Mouse (Mus musculus): ENCODE measurements around the gene Evx1.

Gene Evx1

GRCm38 (mm10) chr6:52291021-52291860 is 22.1 kb upstream of the Evx1 start:
- DNase-seq (ENCODE audit: low spot score) = no peak

- DNase-seq (ENCODE audit: low spot score) = no peak
Observed at GRCm38 (mm10) chr6:52292328-52292727, 21.0 kb upstream of the Evx1 start.

GRCm38 (mm10) chr6:52294616-52295015 is 18.7 kb upstream of the Evx1 start:
- DNase-seq (ENCODE audit: low spot score) = no peak

GRCm38 (mm10) chr6:52298511-52298910 is 14.8 kb upstream of the Evx1 start:
- no peak for DNase-seq (ENCODE audit: low spot score)

- DNase-seq (ENCODE audit: low spot score) = no peak
Observed at GRCm38 (mm10) chr6:52300806-52301205, 12.5 kb upstream of the Evx1 start.

- no peak for DNase-seq (ENCODE audit: low spot score)
Observed at GRCm38 (mm10) chr6:52303426-52303825, 9.9 kb upstream of the Evx1 start.

- peak; percentile 16 for DNase-seq (ENCODE audit: low spot score)
Observed at GRCm38 (mm10) chr6:52305877-52306389, 7.4 kb upstream of the Evx1 start.

GRCm38 (mm10) chr6:52309766-52310165 is 3.5 kb upstream of the Evx1 start:
- DNase-seq (ENCODE audit: low spot score) = no peak

GRCm38 (mm10) chr6:52310366-52310765 is 2.9 kb upstream of the Evx1 start:
- no peak for DNase-seq (ENCODE audit: low spot score)

GRCm38 (mm10) chr6:52311661-52312557 is 1.4 kb upstream of the Evx1 start:
- DNase-seq (ENCODE audit: low spot score) = no peak

- no peak for DNase-seq (ENCODE audit: low spot score)
Observed at GRCm38 (mm10) chr6:52312558-52312915, 761 bp upstream of the Evx1 start.

GRCm38 (mm10) chr6:52314304-52315100 is 1.2 kb downstream of the Evx1 start:
- no peak for DNase-seq (ENCODE audit: low spot score)

- DNase-seq (ENCODE audit: low spot score) = no peak
Observed at GRCm38 (mm10) chr6:52315441-52316412, 2.4 kb downstream of the Evx1 start.

- peak; percentile 11 for DNase-seq (ENCODE audit: low spot score)
Observed at GRCm38 (mm10) chr6:52316413-52317184, 3.3 kb downstream of the Evx1 start.

GRCm38 (mm10) chr6:52317461-52318180 is 4.3 kb downstream of the Evx1 start:
- no peak for DNase-seq (ENCODE audit: low spot score)

GRCm38 (mm10) chr6:52318271-52318670 is 5.0 kb downstream of the Evx1 start:
- DNase-seq (ENCODE audit: low spot score) = no peak

GRCm38 (mm10) chr6:52319956-52320690 is 6.8 kb downstream of the Evx1 start:
- no peak for DNase-seq (ENCODE audit: low spot score)

- DNase-seq (ENCODE audit: low spot score) = no peak
Observed at GRCm38 (mm10) chr6:52320966-52321825, 7.9 kb downstream of the Evx1 start.

Data from testis, postnatal 14 days (tissue).